Mouse (Mus musculus) neutrophil, adult 5-6 weeks (primary cell): ENCODE measurements around the gene B830017H08Rik. TPM values are rescaled to one million over a fixed set of nuclear protein-coding genes. Genes with fewer than 3 reads are reported as not detected.

Source experiments
- ATAC-seq: fragments of 151-379, 151-347 bp; 2 replicates; pipeline ENCODE4 v1.8.0; 2017; ENCODE audit warnings: mild to moderate bottlenecking, moderate TSS enrichment; ENCODE audit not compliant: insufficient number of reproducible peaks, poor library complexity, low FRiP score, severe bottlenecking; ENCODE audit errors: extremely low read depth
- total RNA-seq: library from RNA; stranded (forward); fragments of 200-1000 nt; gene quantifications from 2 replicates; pipeline ENCODE4 v1.2.3, GENCODE M21; 2017

The B830017H08Rik gene
- total RNA-seq, 1 experiment from 2014 or later, result not detected

DNA sequence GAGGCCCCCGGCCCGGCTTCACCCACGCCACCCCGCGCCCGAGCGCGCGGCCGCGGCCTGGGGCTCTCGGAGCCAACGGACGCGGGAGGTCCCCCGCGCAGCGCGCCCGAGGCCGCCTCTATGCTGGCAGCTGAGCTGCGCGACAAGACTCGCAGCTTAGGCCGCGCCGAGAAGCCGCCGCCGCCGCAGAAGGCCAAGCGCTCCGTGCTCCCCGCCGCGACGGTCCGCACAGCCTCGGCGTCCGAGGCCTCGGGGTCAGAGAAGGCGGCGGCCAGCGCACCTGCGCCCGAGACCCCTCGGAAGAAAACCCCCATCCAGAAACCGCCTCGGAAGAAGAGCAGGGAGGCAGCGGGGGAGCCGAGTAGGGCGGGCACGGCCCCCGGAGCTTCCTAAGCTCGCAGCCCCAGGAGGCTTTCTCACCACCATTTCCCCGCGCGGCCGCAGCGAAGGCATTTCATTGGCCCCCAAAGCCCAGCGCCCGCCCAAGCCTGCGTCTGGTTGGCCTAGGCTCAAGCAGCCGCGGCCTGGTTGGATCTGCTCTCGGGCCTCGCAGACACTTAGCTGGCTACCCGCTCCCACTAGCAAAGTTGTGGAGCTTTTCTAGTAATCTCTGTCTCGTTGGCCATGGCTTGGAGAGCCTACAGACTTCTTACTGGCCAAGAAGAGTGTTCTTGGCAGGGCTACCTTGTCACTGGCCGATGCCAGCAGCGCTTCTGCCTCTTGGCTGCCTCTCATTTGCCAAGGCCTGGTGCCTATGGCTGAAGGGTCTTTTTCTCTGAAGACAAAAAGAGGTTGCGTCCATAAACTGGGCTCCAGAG is 25.5 kb upstream of the B830017H08Rik start:
- ATAC-seq, result peak; percentile 70

DNA sequence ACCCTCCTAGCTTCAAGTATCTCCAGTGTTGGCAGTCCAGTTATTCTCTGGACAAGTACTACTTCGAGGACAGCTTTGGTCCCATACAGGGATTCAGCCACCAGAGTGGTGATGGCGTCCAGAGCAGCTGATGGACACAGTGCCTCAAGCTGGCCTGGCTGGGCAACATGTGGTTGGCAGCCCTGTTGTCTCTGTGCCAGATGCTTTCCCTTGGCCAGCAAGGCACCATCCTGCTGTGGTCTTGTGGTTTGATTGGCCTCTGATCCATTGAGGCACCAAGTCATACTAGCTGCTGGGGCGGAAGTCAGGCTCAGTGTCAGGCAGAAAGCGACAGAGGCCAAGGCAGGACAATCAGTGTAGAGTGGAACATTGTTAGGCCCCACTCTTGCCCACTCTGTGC is 23.8 kb upstream of the B830017H08Rik start:
- no peak for ATAC-seq

DNA sequence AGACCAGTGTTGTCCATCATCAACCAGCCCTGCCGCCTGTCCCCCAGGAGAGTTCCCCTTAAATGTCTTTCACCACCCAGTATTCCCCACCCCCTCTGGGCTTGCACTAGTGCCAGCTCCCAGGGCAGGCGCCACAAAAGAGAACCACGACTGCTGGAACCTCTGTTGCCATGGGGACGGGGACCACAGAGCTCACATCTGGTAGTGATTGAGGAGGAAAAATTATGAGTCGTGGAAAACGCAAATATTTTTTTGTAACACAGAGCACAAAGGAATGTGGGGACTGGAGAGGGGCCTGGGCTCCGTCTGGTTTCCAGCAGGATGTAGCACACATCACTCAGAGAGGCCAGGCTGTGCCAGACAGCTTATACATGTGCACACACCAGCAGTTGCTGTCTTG is 23.2 kb upstream of the B830017H08Rik start:
- no peak for ATAC-seq

- no peak for ATAC-seq
These were observed 20.8 kb upstream of the B830017H08Rik start for GRCm38 (mm10) chr16:17812120-17812519.

GRCm38 (mm10) chr16:17813173-17813572 is 19.7 kb upstream of the B830017H08Rik start:
- no peak for ATAC-seq

- peak; percentile 57; the same call in 1 of the 2 replicates for ATAC-seq
These were observed 17.2 kb upstream of the B830017H08Rik start for GRCm38 (mm10) chr16:17815411-17816402.

DNA sequence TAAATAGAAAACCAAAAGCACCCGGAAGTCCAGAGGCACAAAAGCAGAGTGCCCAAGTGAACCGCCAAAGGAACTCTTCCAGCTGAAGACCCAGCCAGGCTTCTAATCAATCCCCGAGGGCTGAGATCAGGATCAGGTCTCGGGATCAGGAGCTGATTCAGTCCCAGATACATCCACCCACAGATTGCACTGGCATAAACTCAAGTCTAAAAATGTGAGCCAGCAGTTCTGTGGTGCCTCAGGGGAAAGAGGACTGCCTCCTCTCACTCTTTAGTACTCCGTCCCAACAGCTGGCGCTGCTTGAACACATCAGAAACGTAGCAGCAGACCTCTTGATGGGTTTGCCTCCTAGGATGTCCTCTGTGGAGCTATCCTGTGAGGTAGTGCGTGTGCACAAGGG is 16.4 kb upstream of the B830017H08Rik start:
- no peak for ATAC-seq

GRCm38 (mm10) chr16:17826500-17826899 is 6.4 kb upstream of the B830017H08Rik start:
- ATAC-seq, result no peak

- no peak for ATAC-seq
These were observed 4.7 kb upstream of the B830017H08Rik start for GRCm38 (mm10) chr16:17828229-17828628.

GRCm38 (mm10) chr16:17828867-17829266 is 4.1 kb upstream of the B830017H08Rik start:
- ATAC-seq, result no peak

- no peak for ATAC-seq
These were observed 2.3 kb upstream of the B830017H08Rik start for GRCm38 (mm10) chr16:17830385-17831178.

- ATAC-seq, result no peak
These were observed 1.1 kb upstream of the B830017H08Rik start for GRCm38 (mm10) chr16:17831781-17832180.

- ATAC-seq, result no peak
These were observed 380 bp downstream of the B830017H08Rik start for GRCm38 (mm10) chr16:17833321-17833680.

DNA sequence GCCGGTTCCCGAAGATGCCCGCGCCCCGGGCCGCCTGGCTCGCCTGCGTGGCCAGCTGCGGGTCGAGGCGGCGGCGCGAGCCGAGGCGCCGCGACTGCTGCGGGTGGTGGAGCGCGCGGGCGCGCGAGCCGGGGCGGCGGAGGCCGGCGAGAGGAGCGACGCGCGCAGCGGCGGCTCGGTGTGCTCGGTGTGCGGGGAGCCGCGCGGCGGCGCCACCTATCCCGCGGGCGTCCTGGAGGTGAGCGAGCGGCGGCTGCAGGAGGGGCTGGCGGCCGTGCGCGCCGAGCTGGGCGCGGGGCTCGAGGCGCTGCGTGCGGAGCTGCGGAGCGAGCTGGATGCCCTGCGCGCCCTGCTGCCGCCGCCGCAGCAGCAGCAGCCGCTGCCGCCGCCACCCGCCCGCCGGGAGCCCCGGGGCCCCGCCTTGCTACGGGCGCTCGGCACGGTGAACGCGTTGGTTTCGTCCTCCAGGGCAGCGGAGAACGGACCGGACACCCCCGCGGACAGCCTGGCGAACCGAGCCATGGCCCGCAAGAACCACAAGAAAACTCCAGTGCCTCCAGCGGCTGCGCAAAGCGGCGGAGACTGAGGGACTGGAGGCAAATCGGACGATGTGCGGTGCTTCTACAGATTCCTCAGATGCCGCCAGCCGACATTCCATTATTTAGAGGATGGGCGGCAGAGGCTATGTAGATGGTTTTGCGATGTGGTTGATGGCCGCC is 919 bp downstream of the B830017H08Rik start:
- no peak for ATAC-seq

GRCm38 (mm10) chr16:17834543-17834942 is 1.6 kb downstream of the B830017H08Rik start:
- ATAC-seq, result no peak

- no peak for ATAC-seq
These were observed 2.6 kb downstream of the B830017H08Rik start for GRCm38 (mm10) chr16:17835481-17835880.

GRCm38 (mm10) chr16:17838051-17838450 is 5.1 kb downstream of the B830017H08Rik start, which contains the start of gene Car15:
Gene Car15 (minus strand): TSS chr16:17838364.
- ATAC-seq, result no peak

DNA sequence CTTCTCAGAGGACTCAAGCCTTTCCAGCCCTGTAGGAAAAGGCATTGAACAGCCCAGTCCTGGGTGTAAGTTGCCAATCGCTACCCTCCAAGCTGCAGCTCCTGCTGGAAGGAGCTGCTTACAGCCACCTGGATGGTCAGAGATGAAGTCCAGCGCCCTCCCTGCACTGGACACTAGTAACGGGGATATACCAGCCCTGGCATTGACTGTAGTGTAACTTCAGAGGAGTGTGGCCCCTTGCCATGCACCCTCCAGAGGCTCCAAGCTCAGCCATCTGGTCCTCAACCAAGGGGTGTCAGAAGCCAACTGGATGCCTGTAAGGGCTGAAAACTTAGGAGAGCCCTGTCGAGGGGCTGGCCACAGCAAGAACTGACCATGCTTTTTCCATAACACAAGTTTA is 7.1 kb downstream of the B830017H08Rik start:
- no peak for ATAC-seq
